Mouse (Mus musculus) CH12.LX (cell line): ENCODE measurements around the gene Epb41. TPM values are rescaled to one million over a fixed set of nuclear protein-coding genes. Genes with fewer than 3 reads are reported as not detected.

ENCODE experiments used
- DNase-seq: peaks from one replicate; pipeline ENCODE4 v3.0.0-alpha.2; 2013; ENCODE audit errors: extremely low read depth
- H3K27ac ChIP-seq: 2 replicates; pipeline ENCODE4 v1.5.1; 2012; ENCODE audit warnings: low read depth, mild to moderate bottlenecking, control low read depth, moderate library complexity; ENCODE audit not compliant: insufficient read depth
- H3K27me3 ChIP-seq: replicated peaks from 2 replicates; pipeline ENCODE3; 2012; ENCODE audit warnings: inconsistent platforms
- H3K36me3 ChIP-seq, 2 experiments: replicated peaks in 1 of 2; 2 replicates each; pipeline versions ENCODE3 to v1.6.1; 2012; ENCODE audit warnings: inconsistent platforms in 1 of 2, low read length in 1 of 2, mild to moderate bottlenecking in 1 of 2, mixed read lengths in 1 of 2, moderate library complexity in 1 of 2; ENCODE audit not compliant: control insufficient read depth in 1 of 2, insufficient read depth in 1 of 2
- H3K4me1 ChIP-seq, 2 experiments: 2 replicates each; pipeline ENCODE4 v1.6.1; 2012; ENCODE audit warnings: inconsistent platforms in 1 of 2, moderate library complexity in 1 of 2; ENCODE audit not compliant: insufficient read depth in 2 of 2, control insufficient read depth in 1 of 2
- H3K4me2 ChIP-seq: 2 replicates; pipeline ENCODE4 v1.6.1; 2012; ENCODE audit warnings: low read depth, mild to moderate bottlenecking, control low read depth; ENCODE audit not compliant: poor library complexity, insufficient read depth, severe bottlenecking
- H3K4me3 ChIP-seq, 3 experiments: fragments of 150-350 bp in 1 of 3; sonication (generic) in 1 of 3; replicated peaks in 1 of 3; 2 replicates each; pipeline versions ENCODE3 to v1.5.1; 2011 to 2012; ENCODE audit warnings: low read depth in 2 of 3, low read length in 2 of 3, mild to moderate bottlenecking in 2 of 3, moderate library complexity in 2 of 3, control low read depth in 1 of 3, improper control_type of control experiment in 1 of 3, inconsistent platforms in 1 of 3, mixed read lengths in 1 of 3; ENCODE audit not compliant: poor library complexity in 1 of 3
- H3K79me2 ChIP-seq: replicated peaks from 2 replicates; pipeline ENCODE4 v1.6.1; 2012; ENCODE audit warnings: mild to moderate bottlenecking, moderate library complexity; ENCODE audit not compliant: control insufficient read depth, poor library complexity, insufficient read depth, severe bottlenecking; ENCODE audit errors: extremely low read depth
- H3K9ac ChIP-seq: 2 replicates; pipeline ENCODE4 v1.6.1; 2012; ENCODE audit warnings: low read depth, mild to moderate bottlenecking, control low read depth, moderate library complexity; ENCODE audit not compliant: insufficient read depth
- H3K9me3 ChIP-seq: replicated peaks from 2 replicates; pipeline ENCODE3; 2012; ENCODE audit warnings: low read length, inconsistent platforms, mixed read lengths
- BHLHE40 ChIP-seq: IDR thresholded peaks from 2 replicates; pipeline ENCODE4 v1.6.1; 2011; ENCODE audit warnings: mild to moderate bottlenecking, low read depth, low read length, improper control_type of control experiment
- CHD1 ChIP-seq: IDR thresholded peaks from 2 replicates; pipeline ENCODE4 v1.6.1; 2012; ENCODE audit warnings: low read depth, low read length, improper control_type of control experiment, inconsistent platforms
- CHD2 ChIP-seq: IDR thresholded peaks from 2 replicates; pipeline ENCODE4 v1.6.1; 2011; ENCODE audit warnings: low read length, improper control_type of control experiment
- E2F4 ChIP-seq: IDR thresholded peaks from 2 replicates; pipeline ENCODE4 v1.6.1; 2011; ENCODE audit warnings: low read depth, low read length, improper control_type of control experiment; ENCODE audit not compliant: insufficient replicate concordance
- EP300 ChIP-seq: IDR thresholded peaks from 2 replicates; pipeline ENCODE4 v1.6.1; 2011; ENCODE audit warnings: low read length, improper control_type of control experiment
- ETS1 ChIP-seq: conservative IDR thresholded peaks from 2 replicates; pipeline ENCODE4 v1.6.1; 2012; ENCODE audit warnings: low read depth, mild to moderate bottlenecking, inconsistent platforms, low read length, improper control_type of control experiment, moderate library complexity
- GABPA ChIP-seq: IDR thresholded peaks from 2 replicates; pipeline ENCODE4 v1.6.1; 2012; ENCODE audit warnings: low read depth, low read length, improper control_type of control experiment, inconsistent platforms; ENCODE audit not compliant: insufficient replicate concordance
- HCFC1 ChIP-seq: IDR thresholded peaks from 2 replicates; pipeline ENCODE4 v1.6.1; 2012; ENCODE audit warnings: low read depth, mild to moderate bottlenecking, inconsistent platforms, low read length, improper control_type of control experiment
- IRF4 ChIP-seq: IDR thresholded peaks from 2 replicates; pipeline ENCODE4 v1.6.1; 2014; ENCODE audit warnings: low read depth, mild to moderate bottlenecking, inconsistent platforms, low read length, improper control_type of control experiment
- KAT2A ChIP-seq: IDR thresholded peaks from 2 replicates; pipeline ENCODE4 v1.6.1; 2012; ENCODE audit warnings: low read length, improper control_type of control experiment, inconsistent platforms; ENCODE audit not compliant: insufficient replicate concordance
- MAX ChIP-seq: IDR thresholded peaks from 2 replicates; pipeline ENCODE4 v1.6.1; 2011; ENCODE audit warnings: low read length, improper control_type of control experiment
- MEF2A ChIP-seq: IDR thresholded peaks from 2 replicates; pipeline ENCODE4 v1.6.1; 2014; ENCODE audit warnings: low read depth, mild to moderate bottlenecking, inconsistent platforms, low read length, improper control_type of control experiment, borderline replicate concordance
- MXI1 ChIP-seq: IDR thresholded peaks from 2 replicates; pipeline ENCODE4 v1.6.1; 2011; ENCODE audit warnings: mild to moderate bottlenecking, low read depth, low read length, improper control_type of control experiment
- NELFE ChIP-seq: IDR thresholded peaks from 2 replicates; pipeline ENCODE4 v1.6.1; 2011; ENCODE audit warnings: low read depth, low read length, improper control_type of control experiment
- NRF1 ChIP-seq: IDR thresholded peaks from 2 replicates; pipeline ENCODE4 v1.6.1; 2014; ENCODE audit warnings: low read depth, mild to moderate bottlenecking, inconsistent platforms, low read length, improper control_type of control experiment, moderate library complexity
- POLR2A ChIP-seq: IDR thresholded peaks from 2 replicates; pipeline ENCODE4 v1.6.1; 2011; ENCODE audit warnings: low read depth, mild to moderate bottlenecking, improper control_type of control experiment, low read length
- SIN3A ChIP-seq: IDR thresholded peaks from 2 replicates; pipeline ENCODE4 v1.6.1; 2012; ENCODE audit warnings: low read length, improper control_type of control experiment, inconsistent platforms
- SMC3 ChIP-seq: IDR thresholded peaks from 2 replicates; pipeline ENCODE4 v1.6.1; 2011; ENCODE audit warnings: low read depth, low read length, improper control_type of control experiment
- TBP ChIP-seq: conservative IDR thresholded peaks from 2 replicates; pipeline ENCODE4 v1.6.1; 2011; ENCODE audit warnings: low read depth, low read length, improper control_type of control experiment
- USF1 ChIP-seq: IDR thresholded peaks from 2 replicates; pipeline ENCODE4 v1.6.1; 2014; ENCODE audit warnings: low read depth, mild to moderate bottlenecking, inconsistent platforms, low read length, improper control_type of control experiment
- USF2 ChIP-seq: conservative IDR thresholded peaks from 2 replicates; pipeline ENCODE4 v1.6.1; 2011; ENCODE audit warnings: low read depth, low read length, improper control_type of control experiment
- ZC3H11A ChIP-seq: IDR thresholded peaks from 2 replicates; pipeline ENCODE4 v1.6.1; 2012; ENCODE audit warnings: low read depth, mild to moderate bottlenecking, inconsistent platforms, low read length, improper control_type of control experiment
- ZMIZ1 ChIP-seq: IDR thresholded peaks from 2 replicates; pipeline ENCODE4 v1.6.1; 2012; ENCODE audit warnings: low read depth, mild to moderate bottlenecking, inconsistent platforms, low read length, improper control_type of control experiment
- ZNF384 ChIP-seq: IDR thresholded peaks from 2 replicates; pipeline ENCODE4 v1.6.1; 2012; ENCODE audit warnings: low read depth, low read length, improper control_type of control experiment, inconsistent platforms
- dilution Hi-C: fragments of 300-500 bp; cut with MboI; formaldehyde crosslinking; loops from 2 replicates; pipeline ENCODE4 v1.14.3; 2020; ENCODE audit warnings: low sequenced_read_pairs; ENCODE audit not compliant: extremely low pct_unique_long_range_greater_than_20kb, extremely low pct_ligation_motif_present
- in situ Hi-C: fragments of 300-500 bp; cut with MboI; formaldehyde crosslinking; loops from 3 replicates; pipeline ENCODE4 v1.14.3; 2019; ENCODE audit warnings: low sequenced_read_pairs, low pct_ligation_motif_present, low pct_unique_long_range_greater_than_20kb, mixed read lengths
- polyA plus RNA-seq: library from polyadenylated mRNA; unstranded; fragments of >175 nt; gene quantifications from 2 replicates; pipeline ENCODE4 v1.2.1, GENCODE M21; 2012; ENCODE audit warnings: low read depth; ENCODE audit not compliant: insufficient read length
- total RNA-seq, 2 experiments: library from RNA; depleted of rRNA; stranded (reverse); fragments of 300-350 nt in 1 of 2; fragments of >200 nt in 1 of 2; gene quantifications; 2 replicates each; pipeline ENCODE4 v1.2.3; 2012 to 2014

Epb41 gene
- total and polyA plus RNA-seq, 3 experiments = 7.1 to 21.6 (median 10.0) TPM

DNA sequence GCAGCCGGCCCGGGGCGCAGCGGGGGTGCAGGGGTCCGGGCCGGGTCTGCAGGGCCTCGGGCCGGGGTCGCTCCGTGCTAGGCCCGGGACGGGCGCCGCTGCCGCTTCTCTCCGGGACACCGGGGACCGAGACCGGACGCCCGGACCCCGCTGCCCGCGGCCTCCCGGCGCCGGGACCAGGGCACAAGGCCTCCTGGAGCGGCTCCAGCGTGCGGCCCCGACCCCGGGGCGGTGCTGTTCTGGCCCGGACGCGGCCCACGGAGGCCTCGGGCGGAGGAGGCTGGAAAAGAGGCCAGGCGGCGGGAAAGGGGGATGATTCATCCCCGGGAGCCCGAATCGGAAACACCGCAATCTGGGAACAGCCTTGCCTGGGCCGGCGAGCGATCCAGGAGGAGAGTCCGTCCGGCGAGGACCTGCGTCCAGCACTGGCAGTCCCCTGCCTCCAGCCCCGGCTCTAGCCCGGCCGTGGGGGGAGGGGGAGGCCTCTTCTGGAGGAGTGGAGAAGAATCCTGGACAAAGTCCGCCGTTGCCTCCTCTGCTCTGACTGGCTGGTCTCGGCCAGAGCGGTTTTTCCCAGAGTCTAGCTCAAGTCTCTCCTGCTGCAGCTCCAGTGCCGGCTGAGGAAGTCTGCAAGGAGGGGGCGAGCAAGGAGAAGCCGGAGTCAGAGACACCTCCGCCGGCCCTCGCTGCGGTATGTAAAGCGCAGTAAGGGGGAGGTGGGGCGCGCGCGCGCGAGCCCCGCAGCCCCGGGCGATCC is 154.3 kb downstream of the Epb41 start:
- TF ChIP-seq CHD1 (no peak), NELFE (no peak), EP300 (no peak), MAX (no peak), E2F4 (no peak), MEF2A (no peak), GABPA (no peak), USF1 (no peak), TBP (no peak), ZNF384 (no peak), POLR2A (no peak), BHLHE40 (no peak), HCFC1 (no peak), CHD2 (no peak), IRF4 (no peak), MXI1 (no peak)
- H3K27ac ChIP-seq = no peak overlapping the region
- dilution Hi-C loops (no loop called here), in situ Hi-C loops (no loop called here)
- H3K4me1 ChIP-seq = peaks cover 4 to 16% of the 10 kb centered on the region in 2 experiments; a peak in 3 of 4 replicates
- H3K4me3 ChIP-seq = no peak overlapping the region
- H3K79me2 ChIP-seq = no peaks in the 10 kb centered on the region
- H3K9ac ChIP-seq = no peak overlapping the region
- DNase-seq = no peak
- H3K9me3 ChIP-seq = peaks cover 26% of the 10 kb centered on the region
- no peak overlapping the region for H3K4me2 ChIP-seq
- no peaks in the 10 kb centered on the region for H3K27me3 ChIP-seq
- peaks cover 4 to 37% of the 10 kb centered on the region in 2 experiments for H3K36me3 ChIP-seq

GRCm38 (mm10) chr4:131920141-131920594 is 155.0 kb downstream of the Epb41 start:
- H3K4me2 ChIP-seq = no peak overlapping the region
- in situ Hi-C loops = no loop called here
- peaks cover 4 to 16% of the 10 kb centered on the region in 2 experiments; a peak in 3 of 4 replicates for H3K4me1 ChIP-seq
- H3K9me3 ChIP-seq = peaks cover 26% of the 10 kb centered on the region
- peaks cover 1 to 31% of the 10 kb centered on the region in 2 experiments for H3K36me3 ChIP-seq
- no peaks in the 10 kb centered on the region for H3K27me3 ChIP-seq
- TF ChIP-seq ETS1 (no peak), CHD1 (no peak), ZC3H11A (no peak), POLR2A (no peak), SIN3A (no peak), CHD2 (no peak), MEF2A (no peak), NRF1 (no peak), ZMIZ1 (no peak), IRF4 (no peak), SMC3 (no peak), KAT2A (no peak), MXI1 (no peak), USF2 (no peak), GABPA (no peak), EP300 (no peak)
- no peak overlapping the region for H3K27ac ChIP-seq
- H3K79me2 ChIP-seq = no peaks in the 10 kb centered on the region
- no peak for DNase-seq
- dilution Hi-C loops = no loop called here
- no peak overlapping the region for H3K9ac ChIP-seq
- no peak overlapping the region for H3K4me3 ChIP-seq
